Mouse (Mus musculus) kidney, adult 18-20 months (tissue): ENCODE measurements around the gene Senp3.
"Not testable (repeated sequence)": the region's sequence is repeated elsewhere in the genome, so short reads cannot be mapped to it uniquely, and the experiment has no call there.

Experiments used
- DNase-seq: peaks from one replicate; pipeline ENCODE4 v3.0.0; 2021

The Senp3 gene

GRCm38 (mm10) chr11:69635471-69635870, 46.4 kb downstream of the Senp3 start:
- no peak for DNase-seq

- no peak for DNase-seq
Measured at GRCm38 (mm10) chr11:69633128-69633866, 48.6 kb downstream of the Senp3 start.

- peak; percentile 100 for DNase-seq
Measured at GRCm38 (mm10) chr11:69632284-69633089, 49.4 kb downstream of the Senp3 start, which contains the start of gene Fxr2. Fxr2 (plus strand) TSS chr11:69632990.

- no peak for DNase-seq
Measured at GRCm38 (mm10) chr11:69629802-69630201, 52.1 kb downstream of the Senp3 start.

GRCm38 (mm10) chr11:69628286-69628685, 53.6 kb downstream of the Senp3 start:
- DNase-seq = peak; percentile 84

GRCm38 (mm10) chr11:69624339-69624738, 57.5 kb downstream of the Senp3 start:
- DNase-seq = not testable (repeated sequence)
